Mouse (Mus musculus): ENCODE results near the gene Lrrc58.

- TF ChIP-seq CTCF (IDR thresholded peaks at IDR 0.05; ENCODE audit: borderline replicate concordance, extremely low read depth, insufficient read depth, insufficient read length) (no peak), POLR2A (IDR thresholded peaks at IDR 0.05; ENCODE audit: borderline replicate concordance, extremely low read depth, insufficient read depth, insufficient read length, poor library complexity, severe bottlenecking) (no peak)
Observed at GRCm38 (mm10) chr16:37920842-37921409, 52.7 kb downstream of the Lrrc58 start.

Data from brain, embryonic 14.5 days (tissue).